Mouse (Mus musculus) midbrain, embryonic 15.5 days (tissue): ENCODE data around the gene Myb. TPM values are rescaled to one million over a fixed set of nuclear protein-coding genes. Genes with fewer than 3 reads are reported as not detected.
A peak's percentile ranks its signal among the peaks of the same experiment; 100 is the strongest.

ENCODE experiments used
- ATAC-seq: fragments of 200-750 bp; cut with Nextera tagmentation; replicated peaks from 2 replicates; pipeline ENCODE4 v1.8.0; 2017; ENCODE audit warnings: moderate TSS enrichment
- H3K27ac ChIP-seq: fragments of 300-500 bp; sonication (generic); 2 replicates; pipeline ENCODE4 v1.5.1; 2015; ENCODE audit warnings: mild to moderate bottlenecking, inconsistent platforms
- H3K27me3 ChIP-seq: fragments of 300-500 bp; sonication (generic); replicated peaks from 2 replicates; pipeline ENCODE4 v1.6.1; 2015; ENCODE audit warnings: inconsistent platforms
- H3K36me3 ChIP-seq: fragments of 300-500 bp; sonication (generic); replicated peaks from 2 replicates; pipeline ENCODE4 v1.6.1; 2015; ENCODE audit warnings: inconsistent platforms
- H3K4me1 ChIP-seq: fragments of 300-500 bp; sonication (generic); 2 replicates; pipeline ENCODE4 v1.6.1; 2015; ENCODE audit warnings: inconsistent platforms
- H3K4me2 ChIP-seq: fragments of 300-500 bp; sonication (generic); 2 replicates; pipeline ENCODE4 v1.6.1; 2015; ENCODE audit warnings: inconsistent platforms, mild to moderate bottlenecking, moderate library complexity
- H3K4me3 ChIP-seq: fragments of 300-500 bp; sonication (generic); 2 replicates; pipeline ENCODE4 v1.5.1; 2015; ENCODE audit warnings: mild to moderate bottlenecking, inconsistent platforms
- H3K9ac ChIP-seq: fragments of 300-500 bp; sonication (generic); 2 replicates; pipeline ENCODE4 v1.6.1; 2015; ENCODE audit warnings: mild to moderate bottlenecking, inconsistent platforms
- H3K9me3 ChIP-seq: fragments of 300-500 bp; sonication (generic); 2 replicates; pipeline ENCODE4 v1.6.1; 2016; ENCODE audit warnings: inconsistent platforms
- WGBS: fragments of 180-500 bp; shearing (Covaris S2); methylation state at CpG from one replicate; pipeline ENCODE4 v1.1.7; 2015; ENCODE audit warnings: mixed read lengths; 5-methylcytosine and 5-hydroxymethylcytosine counted together
- polyA plus RNA-seq: library from polyadenylated mRNA; unstranded; fragments of >200 nt; fragmentation: Nextera tagmentation; extraction: Ambion mirVana; gene quantifications from 2 replicates; pipeline ENCODE4 v1.2.1, GENCODE M21; 2015

Myb gene
- polyA plus RNA-seq, 1 experiment from 2014 or later = 3.0 TPM

GRCm38 (mm10) chr10:21192436-21192835 is 31.7 kb upstream of the Myb start:
- Histone ChIP-seq H3K27ac (no peak overlapping the region), H3K9ac (no peak overlapping the region), H3K4me2 (no peak overlapping the region), H3K4me3 (no peak overlapping the region), H3K36me3 (no peaks in the 10 kb centered on the region), H3K27me3 (no peaks in the 10 kb centered on the region), H3K9me3 (no peaks in the 10 kb centered on the region), H3K4me1 (peaks cover 14% of the 10 kb centered on the region)
- WGBS = 75% methylated on average over 10 of the region's 10 CpGs
- no peak for ATAC-seq

DNA sequence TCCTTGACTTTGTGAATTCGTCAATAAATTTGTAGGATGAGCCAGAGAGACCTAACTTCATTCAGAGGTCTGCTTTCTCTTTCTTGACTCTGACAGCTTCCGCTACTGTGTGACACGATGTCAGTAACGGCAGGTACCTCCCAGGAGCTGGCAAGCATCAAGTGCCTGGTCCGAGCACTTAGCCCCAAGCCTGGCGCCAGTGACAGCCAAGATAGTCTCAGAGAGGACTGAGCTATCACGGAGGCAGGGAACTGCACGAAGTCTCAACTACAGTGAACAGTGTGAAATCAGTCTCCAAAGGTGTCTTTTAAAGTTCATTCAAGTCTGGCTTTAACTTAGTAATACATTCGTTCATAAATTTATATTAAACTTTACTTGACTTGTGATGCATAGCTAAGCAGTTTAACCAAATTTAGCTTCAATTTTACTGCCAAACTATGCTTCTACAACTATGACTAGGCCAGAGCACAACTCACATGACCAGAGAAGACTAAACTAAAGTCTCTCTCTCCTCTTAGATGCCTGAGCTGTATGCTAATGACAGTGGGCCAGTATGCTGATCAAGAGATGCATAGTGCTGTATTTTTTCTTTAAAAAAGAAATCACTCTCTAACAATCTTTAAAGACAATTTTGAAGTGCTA is 29.1 kb upstream of the Myb start:
- ATAC-seq = no peak
- 77% methylated on average over 9 of the region's 9 CpGs for WGBS
- Histone ChIP-seq H3K4me3 (no peak overlapping the region), H3K27me3 (no peaks in the 10 kb centered on the region), H3K9ac (no peak overlapping the region), H3K4me2 (no peak overlapping the region), H3K9me3 (no peaks in the 10 kb centered on the region), H3K27ac (no peak overlapping the region), H3K4me1 (peaks cover 14% of the 10 kb centered on the region), H3K36me3 (no peaks in the 10 kb centered on the region)

DNA sequence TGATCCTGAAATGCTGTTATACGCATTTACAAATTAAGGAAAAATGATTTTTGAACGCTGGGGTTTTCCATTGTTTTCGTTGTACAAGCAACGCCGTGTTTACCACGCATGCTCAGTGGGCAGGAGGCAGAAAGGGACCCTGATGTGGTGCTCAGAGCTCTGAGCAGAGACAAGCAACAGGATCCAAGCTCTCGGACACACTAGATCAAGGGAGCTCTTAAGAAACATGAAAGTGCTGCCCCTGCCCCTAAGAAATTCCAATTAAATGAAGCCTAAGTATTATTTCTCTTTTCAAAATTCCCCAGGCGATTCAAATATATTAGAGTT is 28.5 kb upstream of the Myb start:
- no peaks in the 10 kb centered on the region for H3K9me3 ChIP-seq

GRCm38 (mm10) chr10:21188564-21189274 is 27.9 kb upstream of the Myb start:
- Histone ChIP-seq H3K36me3 (no peaks in the 10 kb centered on the region), H3K9ac (no peak overlapping the region), H3K4me1 (peaks cover 12% of the 10 kb centered on the region), H3K27ac (no peak overlapping the region), H3K9me3 (no peaks in the 10 kb centered on the region), H3K4me2 (peak overlapping the region; percentile 45), H3K27me3 (no peaks in the 10 kb centered on the region), H3K4me3 (peak overlapping the region; percentile 31)
- peak; percentile 84 for ATAC-seq
- WGBS = 28% methylated on average over 11 of the region's 11 CpGs

More for the DNA sequence above, 28.5 kb upstream of the Myb start:
- Histone ChIP-seq H3K27ac (no peak overlapping the region), H3K4me3 (peak overlapping the region; percentile 31), H3K4me2 (peak overlapping the region; percentile 45), H3K9ac (no peak overlapping the region), H3K27me3 (no peaks in the 10 kb centered on the region), H3K4me1 (peaks cover 14% of the 10 kb centered on the region), H3K36me3 (no peaks in the 10 kb centered on the region)
- 24% methylated on average over 8 of the region's 8 CpGs for WGBS
- peak; percentile 72 for ATAC-seq

DNA sequence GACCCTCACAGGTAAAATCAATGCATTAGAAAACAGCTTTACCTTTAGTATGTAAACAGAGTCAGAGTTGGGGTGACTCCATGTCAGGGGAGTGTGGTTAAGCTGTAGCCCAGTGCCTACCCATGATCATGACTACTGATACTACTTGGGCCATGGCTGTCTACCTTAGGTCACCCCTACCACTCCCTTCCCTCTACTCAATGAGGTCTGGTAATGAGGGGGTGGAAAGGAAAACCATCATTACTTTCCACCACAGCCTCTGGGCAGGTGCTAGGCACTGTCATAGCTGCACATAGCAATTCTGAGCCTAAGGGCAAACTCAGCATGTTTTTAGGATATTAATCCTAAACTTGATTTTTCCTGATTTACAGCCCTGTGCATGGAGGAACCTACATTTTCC is 27.1 kb upstream of the Myb start:
- ATAC-seq = 0 out of 2 replicates have a peak, but pooled peaks have one; percentile 59
- H3K4me3 ChIP-seq = no peak overlapping the region
- no peak overlapping the region for H3K9ac ChIP-seq
- H3K4me1 ChIP-seq = peaks cover 4% of the 10 kb centered on the region
- H3K9me3 ChIP-seq = no peaks in the 10 kb centered on the region
- no peak overlapping the region for H3K4me2 ChIP-seq
- H3K27ac ChIP-seq = no peak overlapping the region
- H3K27me3 ChIP-seq = no peaks in the 10 kb centered on the region
- H3K36me3 ChIP-seq = no peaks in the 10 kb centered on the region

GRCm38 (mm10) chr10:21186733-21187132 is 25.9 kb upstream of the Myb start:
- Histone ChIP-seq H3K9ac (no peak overlapping the region), H3K36me3 (no peaks in the 10 kb centered on the region), H3K9me3 (no peaks in the 10 kb centered on the region), H3K27me3 (no peaks in the 10 kb centered on the region), H3K4me3 (no peak overlapping the region), H3K4me1 (peaks cover 4% of the 10 kb centered on the region), H3K4me2 (no peak overlapping the region), H3K27ac (no peak overlapping the region)
- 86% methylated on average over 5 of the region's 5 CpGs for WGBS
- ATAC-seq = no peak

- Histone ChIP-seq H3K4me2 (no peak overlapping the region), H3K27me3 (no peaks in the 10 kb centered on the region), H3K9me3 (no peaks in the 10 kb centered on the region), H3K4me3 (no peak overlapping the region), H3K36me3 (no peaks in the 10 kb centered on the region), H3K27ac (no peak overlapping the region), H3K9ac (no peak overlapping the region), H3K4me1 (no peaks in the 10 kb centered on the region)
- 41% methylated on average over 5 of the region's 5 CpGs for WGBS
- ATAC-seq = no peak
These were observed 17.9 kb upstream of the Myb start for GRCm38 (mm10) chr10:21178711-21179110.

- no peak overlapping the region for H3K4me3 ChIP-seq
- H3K4me1 ChIP-seq = no peaks in the 10 kb centered on the region
- no peak overlapping the region for H3K4me2 ChIP-seq
- ATAC-seq = no peak
- 76% methylated on average over 10 of the region's 10 CpGs for WGBS
- no peak overlapping the region for H3K27ac ChIP-seq
- no peaks in the 10 kb centered on the region for H3K9me3 ChIP-seq
- H3K9ac ChIP-seq = no peak overlapping the region
- H3K36me3 ChIP-seq = no peaks in the 10 kb centered on the region
- H3K27me3 ChIP-seq = no peaks in the 10 kb centered on the region
These were observed 17.5 kb upstream of the Myb start for GRCm38 (mm10) chr10:21178281-21178680.

GRCm38 (mm10) chr10:21172650-21173200 is 11.9 kb upstream of the Myb start:
- H3K27me3 ChIP-seq = no peaks in the 10 kb centered on the region
- WGBS = 86% methylated on average over 4 of the region's 4 CpGs
- H3K4me2 ChIP-seq = no peak overlapping the region
- H3K4me3 ChIP-seq = no peak overlapping the region
- H3K9ac ChIP-seq = no peak overlapping the region
- no peaks in the 10 kb centered on the region for H3K36me3 ChIP-seq
- no peak overlapping the region for H3K27ac ChIP-seq
- ATAC-seq = no peak
- H3K4me1 ChIP-seq = no peaks in the 10 kb centered on the region
- no peaks in the 10 kb centered on the region for H3K9me3 ChIP-seq

DNA sequence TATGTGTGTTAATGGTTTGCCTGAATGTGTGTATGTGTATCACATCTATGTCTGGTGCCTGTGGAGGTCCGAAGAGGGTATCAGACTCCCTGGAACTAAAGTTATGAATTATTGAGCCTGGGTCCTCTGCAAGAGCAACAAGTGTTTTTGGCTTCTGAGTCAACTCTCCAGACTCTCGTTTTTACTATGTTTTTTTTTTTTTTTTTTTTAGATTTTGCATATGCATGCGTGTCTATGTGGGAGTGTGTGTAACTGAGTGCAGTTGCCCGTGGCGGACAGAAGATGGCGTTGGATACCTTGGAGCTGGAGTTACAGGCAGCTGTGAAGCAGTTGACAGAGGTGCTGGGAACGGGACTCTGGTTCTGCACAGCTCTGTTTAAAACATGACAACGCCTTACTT is 7.7 kb upstream of the Myb start:
- no peaks in the 10 kb centered on the region for H3K4me1 ChIP-seq
- whole genome bisulfite sequencing = 92% methylated on average over 8 of the region's 8 CpGs
- no peak for ATAC-seq

DNA sequence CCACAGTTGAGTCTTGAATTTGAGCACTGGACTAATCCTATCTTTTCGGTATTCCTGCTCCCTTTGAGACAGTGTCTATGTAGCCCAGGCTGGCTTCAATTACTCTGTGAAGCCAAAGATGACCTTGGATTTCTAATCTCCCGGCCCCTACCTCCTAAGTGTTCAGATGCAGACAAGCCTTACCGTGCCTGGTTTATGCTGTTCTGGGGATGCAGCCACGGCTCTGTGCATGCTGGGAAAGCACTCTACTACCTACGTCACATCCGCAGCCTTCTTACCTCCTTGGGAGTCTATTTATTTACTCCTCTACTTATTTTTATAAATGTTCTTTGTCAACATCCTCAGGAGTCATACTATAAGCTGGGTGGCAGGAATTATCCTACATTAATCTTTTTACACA is 7.1 kb upstream of the Myb start:
- Histone ChIP-seq H3K36me3 (no peaks in the 10 kb centered on the region), H3K27me3 (no peaks in the 10 kb centered on the region)

More for the DNA sequence above, 7.7 kb upstream of the Myb start:
- H3K9ac ChIP-seq = no peak overlapping the region
- no peak overlapping the region for H3K27ac ChIP-seq
- no peaks in the 10 kb centered on the region for H3K27me3 ChIP-seq
- H3K4me2 ChIP-seq = no peak overlapping the region
- no peaks in the 10 kb centered on the region for H3K9me3 ChIP-seq
- H3K36me3 ChIP-seq = no peaks in the 10 kb centered on the region
- H3K4me3 ChIP-seq = no peak overlapping the region

GRCm38 (mm10) chr10:21167165-21167564 is 6.4 kb upstream of the Myb start:
- Histone ChIP-seq H3K4me3 (no peak overlapping the region), H3K9me3 (no peaks in the 10 kb centered on the region), H3K36me3 (no peaks in the 10 kb centered on the region), H3K27ac (no peak overlapping the region), H3K9ac (no peak overlapping the region), H3K27me3 (peaks cover 5% of the 10 kb centered on the region), H3K4me1 (no peaks in the 10 kb centered on the region), H3K4me2 (no peak overlapping the region)
- no peak for ATAC-seq
- 87% methylated on average over 5 of the region's 5 CpGs for WGBS

More for the DNA sequence above, 7.1 kb upstream of the Myb start:
- Histone ChIP-seq H3K4me1 (no peaks in the 10 kb centered on the region), H3K9ac (no peak overlapping the region), H3K4me2 (no peak overlapping the region), H3K9me3 (no peaks in the 10 kb centered on the region), H3K4me3 (no peak overlapping the region), H3K27ac (no peak overlapping the region)
- 93% methylated on average over 6 of the region's 6 CpGs for WGBS
- no peak for ATAC-seq

- H3K36me3 ChIP-seq = no peaks in the 10 kb centered on the region
- peaks cover 8% of the 10 kb centered on the region for H3K4me1 ChIP-seq
- H3K9me3 ChIP-seq = no peaks in the 10 kb centered on the region
- H3K27me3 ChIP-seq = peaks cover 13% of the 10 kb centered on the region
- ATAC-seq = no peak
- H3K4me3 ChIP-seq = no peak overlapping the region
- WGBS = 74% methylated on average over 4 of the region's 4 CpGs
- no peak overlapping the region for H3K27ac ChIP-seq
- no peak overlapping the region for H3K9ac ChIP-seq
- H3K4me2 ChIP-seq = no peak overlapping the region
These were observed 4.6 kb upstream of the Myb start for GRCm38 (mm10) chr10:21165411-21165810.
